Mouse (Mus musculus): ENCODE data around the gene C2cd2l. TPM values are rescaled to one million over a fixed set of nuclear protein-coding genes. Genes with fewer than 3 reads are reported as not detected.
A peak's percentile ranks its signal among the peaks of the same experiment; 100 is the strongest.

The C2cd2l gene
- polyA plus RNA-seq, 1 experiment: 18.8 TPM

DNA sequence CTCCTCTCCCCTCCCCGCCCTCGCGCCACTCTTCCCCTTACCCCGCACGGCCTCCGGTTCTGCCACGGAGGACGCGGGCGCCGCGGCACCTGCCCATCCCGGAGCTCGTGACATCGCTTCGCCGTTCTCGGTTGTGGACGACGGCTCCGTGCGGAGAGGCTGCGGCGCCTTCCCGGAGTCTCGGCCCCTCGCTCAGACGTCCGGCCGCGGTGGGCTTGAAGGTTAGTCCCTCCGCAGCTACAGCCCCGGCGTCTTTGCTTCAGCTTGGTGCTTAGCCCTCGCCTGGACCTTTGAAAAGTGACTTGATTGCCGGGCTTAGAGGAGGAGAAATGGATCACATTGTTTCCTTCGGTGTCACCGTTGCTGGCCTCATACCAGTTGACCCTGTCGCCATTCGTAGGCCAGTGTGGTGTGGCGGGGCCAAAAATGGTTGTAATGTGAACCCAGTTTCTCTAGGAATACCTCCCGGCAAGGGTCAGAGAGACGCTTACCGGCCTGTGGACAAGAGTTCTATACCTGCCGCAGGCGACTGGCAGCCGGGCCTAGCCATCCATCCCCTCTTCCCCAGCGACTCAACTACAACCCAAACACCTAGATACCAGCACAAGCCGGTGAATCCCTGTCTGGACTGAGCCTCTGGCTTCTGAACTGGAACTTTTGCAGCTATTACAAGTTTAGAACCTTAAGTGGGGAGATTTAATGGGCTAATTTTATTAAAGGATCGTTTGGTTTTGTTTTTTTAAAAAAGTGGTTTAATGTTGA lies 15.4 kb upstream of the C2cd2l start:
- no peaks in the 10 kb centered on the region for H3K27me3 ChIP-seq (ENCODE audit: control insufficient read depth, insufficient read depth, insufficient read length)
- peaks cover 22% of the 10 kb centered on the region for H3K79me3 ChIP-seq (ENCODE audit: low read depth)
- peaks cover 68% of the 10 kb centered on the region for H3K36me3 ChIP-seq (ENCODE audit: control insufficient read depth, insufficient read depth)
- H3K4me3 ChIP-seq (ENCODE audit: insufficient read depth, poor library complexity, severe bottlenecking): peak overlapping the region; percentile 86
- peak overlapping the region; percentile 86 for H3ac ChIP-seq (ENCODE audit: control insufficient read depth, insufficient read length, low read depth)
- TF ChIP-seq CEBPB (IDR thresholded peaks at IDR 0.05; ENCODE audit: low read depth) (no peak), FOSL1 (IDR thresholded peaks at IDR 0.05; ENCODE audit: insufficient read depth, low read length, poor library complexity, severe bottlenecking) (no peak), MYOG (IDR thresholded peaks at IDR 0.05; ENCODE audit: control insufficient read depth, extremely low read depth, insufficient read length) (no peak), CTCF (IDR thresholded peaks at IDR 0.05; ENCODE audit: control insufficient read depth, insufficient read depth, insufficient read length) (no peak), MYOD1 (IDR thresholded peaks at IDR 0.05; ENCODE audit: control insufficient read depth, insufficient read length, low read depth) (no peak), MAX (IDR thresholded peaks at IDR 0.05) (no peak), USF1 (IDR thresholded peaks at IDR 0.05; ENCODE audit: low read depth) (no peak)
- peaks cover 34% of the 10 kb centered on the region for H3K79me2 ChIP-seq (ENCODE audit: control insufficient read depth, insufficient read depth)

DNA sequence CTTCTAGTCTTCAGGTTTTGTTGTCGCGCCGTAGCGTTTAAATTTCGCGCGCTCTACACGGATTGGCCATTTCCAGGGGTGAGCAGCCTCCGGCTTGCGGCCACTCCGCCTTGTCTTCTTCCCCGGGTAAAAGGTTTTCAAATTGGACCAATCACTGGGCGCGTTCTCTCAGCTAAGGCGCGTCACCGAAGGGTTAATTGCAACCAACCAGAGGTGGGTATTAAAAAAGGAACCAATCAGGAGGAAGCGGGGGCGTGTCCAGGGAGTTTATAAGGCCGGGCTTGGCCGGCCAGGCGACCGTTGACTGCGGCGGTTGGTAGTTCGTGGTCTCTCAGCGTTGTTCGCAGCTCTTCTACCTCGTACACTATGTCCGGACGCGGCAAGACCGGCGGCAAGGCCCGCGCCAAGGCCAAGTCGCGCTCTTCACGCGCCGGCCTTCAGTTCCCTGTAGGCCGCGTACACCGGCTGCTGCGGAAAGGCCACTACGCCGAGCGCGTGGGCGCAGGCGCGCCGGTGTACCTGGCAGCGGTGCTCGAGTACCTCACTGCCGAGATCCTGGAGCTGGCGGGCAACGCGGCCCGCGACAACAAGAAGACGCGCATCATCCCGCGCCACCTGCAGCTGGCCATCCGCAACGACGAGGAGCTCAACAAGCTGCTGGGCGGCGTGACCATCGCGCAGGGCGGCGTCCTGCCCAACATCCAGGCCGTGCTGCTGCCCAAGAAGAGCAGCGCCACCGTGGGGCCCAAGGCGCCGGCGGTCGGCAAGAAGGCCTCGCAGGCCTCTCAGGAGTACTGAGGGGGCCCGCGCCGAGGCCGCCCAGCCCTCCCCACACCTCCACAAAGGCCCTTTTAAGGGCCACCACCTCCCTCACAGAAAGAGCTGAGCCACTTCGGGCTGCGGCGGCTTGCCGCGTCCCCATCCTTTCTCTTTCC lies 14.6 kb upstream of the C2cd2l start, which contains the start of gene H2afx:
H2afx (plus strand) TSS at position 299 of the 935 bp plus-strand sequence.
- H3K36me3 ChIP-seq (ENCODE audit: control insufficient read depth, insufficient read depth): peaks cover 71% of the 10 kb centered on the region
- peaks cover 22% of the 10 kb centered on the region for H3K79me3 ChIP-seq (ENCODE audit: low read depth)
- H3K27me3 ChIP-seq (ENCODE audit: control insufficient read depth, insufficient read depth, insufficient read length): no peaks in the 10 kb centered on the region
- peak within 1 kb of the TSS; percentile 86 for H3K4me3 ChIP-seq (ENCODE audit: insufficient read depth, poor library complexity, severe bottlenecking)
- H3K79me2 ChIP-seq (ENCODE audit: control insufficient read depth, insufficient read depth): peaks cover 34% of the 10 kb centered on the region
- peak; percentile 80 for TF ChIP-seq MAX (IDR thresholded peaks at IDR 0.05)
- TF ChIP-seq MYOD1 (IDR thresholded peaks at IDR 0.05; ENCODE audit: control insufficient read depth, insufficient read length, low read depth): no peak
- TF ChIP-seq MYOG (IDR thresholded peaks at IDR 0.05; ENCODE audit: control insufficient read depth, extremely low read depth, insufficient read length): no peak
- TF ChIP-seq FOSL1 (IDR thresholded peaks at IDR 0.05; ENCODE audit: insufficient read depth, low read length, poor library complexity, severe bottlenecking): no peak
- peak; percentile 57 for TF ChIP-seq CTCF (IDR thresholded peaks at IDR 0.05; ENCODE audit: control insufficient read depth, insufficient read depth, insufficient read length)
- peak within 1 kb of the TSS; percentile 86 for H3ac ChIP-seq (ENCODE audit: control insufficient read depth, insufficient read length, low read depth)

DNA sequence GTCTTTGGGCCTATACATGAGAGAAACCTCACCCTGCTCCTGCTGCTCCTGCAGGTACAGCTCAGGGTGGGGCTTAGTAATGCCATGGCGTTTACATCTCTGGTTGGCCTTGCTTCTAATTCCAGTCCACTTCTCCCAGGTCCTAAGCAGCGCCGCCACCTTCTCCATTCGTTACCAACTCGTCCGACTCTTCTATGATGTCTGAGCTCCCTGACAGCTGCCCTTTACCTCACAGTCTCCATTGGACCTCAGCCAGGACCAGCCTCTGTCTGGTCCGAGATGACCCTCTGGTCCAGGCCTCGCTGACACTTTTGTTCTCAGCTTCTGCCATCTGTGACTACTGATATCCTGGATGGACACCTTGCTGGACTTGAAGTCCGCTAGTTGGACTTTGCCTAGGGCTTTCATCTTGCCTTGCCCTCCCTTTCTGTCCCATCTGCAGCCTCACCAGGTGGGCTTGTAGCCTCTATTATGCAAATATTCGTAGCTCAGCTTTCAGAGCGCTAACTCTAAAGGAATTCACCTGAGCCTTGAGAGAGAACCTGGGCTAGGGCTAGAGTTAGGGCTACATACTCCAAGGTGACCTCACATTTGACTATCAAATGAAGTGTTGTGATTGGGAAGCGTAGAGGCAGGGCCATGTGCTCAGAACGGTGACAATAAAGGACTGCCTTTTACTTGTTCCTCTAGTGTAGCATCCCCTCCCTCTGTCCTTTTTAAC lies 13.0 kb upstream of the C2cd2l start:
- Histone ChIP-seq H3K27me3 (ENCODE audit: control insufficient read depth, insufficient read depth, insufficient read length) (no peaks in the 10 kb centered on the region), H3K79me2 (ENCODE audit: control insufficient read depth, insufficient read depth) (peaks cover 41% of the 10 kb centered on the region), H3K79me3 (ENCODE audit: low read depth) (peaks cover 23% of the 10 kb centered on the region), H3ac (ENCODE audit: control insufficient read depth, insufficient read length, low read depth) (no peak overlapping the region), H3K4me3 (ENCODE audit: insufficient read depth, poor library complexity, severe bottlenecking) (no peak overlapping the region), H3K36me3 (ENCODE audit: control insufficient read depth, insufficient read depth) (peaks cover 77% of the 10 kb centered on the region)
- TF ChIP-seq MYOG (IDR thresholded peaks at IDR 0.05; ENCODE audit: control insufficient read depth, extremely low read depth, insufficient read length) (no peak), MAX (IDR thresholded peaks at IDR 0.05) (no peak), USF1 (IDR thresholded peaks at IDR 0.05; ENCODE audit: low read depth) (no peak), CEBPB (IDR thresholded peaks at IDR 0.05; ENCODE audit: low read depth) (no peak), MYOD1 (IDR thresholded peaks at IDR 0.05; ENCODE audit: control insufficient read depth, insufficient read length, low read depth) (no peak), CTCF (IDR thresholded peaks at IDR 0.05; ENCODE audit: control insufficient read depth, insufficient read depth, insufficient read length) (no peak), FOSL1 (IDR thresholded peaks at IDR 0.05; ENCODE audit: insufficient read depth, low read length, poor library complexity, severe bottlenecking) (no peak)

DNA sequence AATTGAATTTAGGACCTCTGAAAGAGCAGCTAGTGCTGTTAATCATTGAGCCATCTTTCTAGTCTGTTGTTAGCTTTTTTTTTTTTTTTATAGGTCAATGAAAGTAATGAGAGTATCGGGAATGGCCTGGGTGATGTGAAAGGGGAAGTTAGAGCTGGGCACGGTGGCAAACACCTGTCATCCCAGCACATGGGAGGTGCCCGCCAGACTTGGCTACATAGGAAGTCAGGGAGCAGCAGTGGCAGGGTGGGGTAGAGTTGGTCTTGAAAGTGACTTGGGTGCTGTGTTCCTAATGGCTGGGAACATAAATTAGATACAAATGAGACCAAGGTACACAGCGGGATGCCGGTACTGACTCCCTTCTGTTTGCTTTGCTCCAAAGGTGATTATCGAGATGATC lies 10.7 kb upstream of the C2cd2l start:
- peaks cover 29% of the 10 kb centered on the region for H3K79me2 ChIP-seq (ENCODE audit: control insufficient read depth, insufficient read depth)
- H3ac ChIP-seq (ENCODE audit: control insufficient read depth, insufficient read length, low read depth): no peak overlapping the region
- H3K36me3 ChIP-seq (ENCODE audit: control insufficient read depth, insufficient read depth): peaks cover 60% of the 10 kb centered on the region
- H3K27me3 ChIP-seq (ENCODE audit: control insufficient read depth, insufficient read depth, insufficient read length): no peaks in the 10 kb centered on the region
- peaks cover 17% of the 10 kb centered on the region for H3K79me3 ChIP-seq (ENCODE audit: low read depth)
- TF ChIP-seq FOSL1 (IDR thresholded peaks at IDR 0.05; ENCODE audit: insufficient read depth, low read length, poor library complexity, severe bottlenecking) (no peak), CTCF (IDR thresholded peaks at IDR 0.05; ENCODE audit: control insufficient read depth, insufficient read depth, insufficient read length) (no peak), CEBPB (IDR thresholded peaks at IDR 0.05; ENCODE audit: low read depth) (no peak), MYOG (IDR thresholded peaks at IDR 0.05; ENCODE audit: control insufficient read depth, extremely low read depth, insufficient read length) (no peak), MAX (IDR thresholded peaks at IDR 0.05) (no peak), USF1 (IDR thresholded peaks at IDR 0.05; ENCODE audit: low read depth) (no peak), MYOD1 (IDR thresholded peaks at IDR 0.05; ENCODE audit: control insufficient read depth, insufficient read length, low read depth) (no peak)
- H3K4me3 ChIP-seq (ENCODE audit: insufficient read depth, poor library complexity, severe bottlenecking): no peak overlapping the region

DNA sequence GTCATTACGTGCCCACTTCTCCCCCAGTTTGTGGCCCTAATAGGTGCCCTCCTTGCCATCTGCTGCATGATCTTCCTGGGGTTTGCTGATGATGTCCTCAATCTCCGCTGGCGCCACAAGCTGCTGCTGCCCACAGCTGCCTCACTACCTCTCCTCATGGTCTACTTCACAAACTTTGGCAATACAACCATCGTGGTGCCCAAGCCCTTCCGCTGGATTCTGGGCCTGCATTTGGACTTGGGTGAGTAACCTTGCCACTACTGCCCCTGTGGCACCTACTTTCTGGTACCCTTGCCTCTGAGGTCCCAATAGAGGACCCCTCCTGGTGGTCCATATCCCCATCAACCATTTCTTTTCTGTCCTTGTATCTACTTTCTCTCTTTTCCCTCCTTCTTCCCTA lies 7.8 kb upstream of the C2cd2l start:
- peaks cover 47% of the 10 kb centered on the region for H3K36me3 ChIP-seq (ENCODE audit: control insufficient read depth, insufficient read depth)
- no peak for TF ChIP-seq CEBPB (IDR thresholded peaks at IDR 0.05; ENCODE audit: low read depth)
- TF ChIP-seq USF1 (IDR thresholded peaks at IDR 0.05; ENCODE audit: low read depth): no peak

More for the DNA sequence above, 7.8 kb upstream of the C2cd2l start:
- Histone ChIP-seq H3ac (ENCODE audit: control insufficient read depth, insufficient read length, low read depth) (peak overlapping the region; percentile 25), H3K79me3 (ENCODE audit: low read depth) (peaks cover 10% of the 10 kb centered on the region), H3K27me3 (ENCODE audit: control insufficient read depth, insufficient read depth, insufficient read length) (no peaks in the 10 kb centered on the region), H3K4me3 (ENCODE audit: insufficient read depth, poor library complexity, severe bottlenecking) (peak overlapping the region; percentile 56), H3K79me2 (ENCODE audit: control insufficient read depth, insufficient read depth) (peaks cover 18% of the 10 kb centered on the region)
